Mouse (Mus musculus) 3T3-L1 (cell line): ENCODE measurements at regions not wholly inside any gene's neighbourhood (a gene's known extent, or its start where the extent isn't known, plus 50 kb on each side); places are given as distances from the start of the nearest gene placed in this dataset.
A peak's percentile ranks its signal among the peaks of the same experiment; 100 is the strongest.
"Not testable (repeated sequence)": the region's sequence is repeated elsewhere in the genome, so short reads cannot be mapped to it uniquely, and the experiment has no call there.

Source experiments
- DNase-seq: peaks from one replicate; pipeline ENCODE4 v3.0.0-alpha.2; 2015; ENCODE audit warnings: low read depth, low spot score

- DNase-seq, result peak; percentile 55
Observed at GRCm38 (mm10) chr16:30190351-30190750, 76.9 kb downstream of the Cpn2 start.

GRCm38 (mm10) chr16:30190935-30191514, 76.3 kb downstream of the Cpn2 start:
- DNase-seq, result no peak

GRCm38 (mm10) chr16:30193294-30194261, 73.7 kb downstream of the Cpn2 start:
- peak; percentile 48 for DNase-seq

GRCm38 (mm10) chr16:30194836-30195235, 72.5 kb downstream of the Cpn2 start:
- no peak for DNase-seq

GRCm38 (mm10) chr16:30195859-30196258, 71.4 kb downstream of the Cpn2 start:
- DNase-seq, result not testable (repeated sequence)

GRCm38 (mm10) chr16:30197351-30197750, 69.9 kb downstream of the Cpn2 start:
- DNase-seq, result no peak

GRCm38 (mm10) chr16:30199836-30200235, 67.5 kb downstream of the Cpn2 start:
- DNase-seq, result no peak

GRCm38 (mm10) chr16:30204144-30204543, 63.2 kb downstream of the Cpn2 start:
- DNase-seq, result no peak

- no peak for DNase-seq
Observed at GRCm38 (mm10) chr16:30205314-30205815, 61.9 kb downstream of the Cpn2 start.

- no peak for DNase-seq
Observed at GRCm38 (mm10) chr16:30205816-30206356, 61.4 kb downstream of the Cpn2 start.
